Mouse (Mus musculus): ENCODE results near the gene Pde4d.
A peak's percentile ranks its signal among the peaks of the same experiment; 100 is the strongest.

The Pde4d gene

GRCm38 (mm10) chr13:109899442-109900428, 1450.0 kb downstream of the Pde4d start:
- DNase-seq (ENCODE audit: low spot score), result no peak

- DNase-seq (ENCODE audit: low spot score), result no peak
Measured at GRCm38 (mm10) chr13:109901811-109902210, 1452.1 kb downstream of the Pde4d start.

GRCm38 (mm10) chr13:109902460-109902854, 1452.7 kb downstream of the Pde4d start:
- DNase-seq (ENCODE audit: low spot score), result peak; percentile 25

DNA sequence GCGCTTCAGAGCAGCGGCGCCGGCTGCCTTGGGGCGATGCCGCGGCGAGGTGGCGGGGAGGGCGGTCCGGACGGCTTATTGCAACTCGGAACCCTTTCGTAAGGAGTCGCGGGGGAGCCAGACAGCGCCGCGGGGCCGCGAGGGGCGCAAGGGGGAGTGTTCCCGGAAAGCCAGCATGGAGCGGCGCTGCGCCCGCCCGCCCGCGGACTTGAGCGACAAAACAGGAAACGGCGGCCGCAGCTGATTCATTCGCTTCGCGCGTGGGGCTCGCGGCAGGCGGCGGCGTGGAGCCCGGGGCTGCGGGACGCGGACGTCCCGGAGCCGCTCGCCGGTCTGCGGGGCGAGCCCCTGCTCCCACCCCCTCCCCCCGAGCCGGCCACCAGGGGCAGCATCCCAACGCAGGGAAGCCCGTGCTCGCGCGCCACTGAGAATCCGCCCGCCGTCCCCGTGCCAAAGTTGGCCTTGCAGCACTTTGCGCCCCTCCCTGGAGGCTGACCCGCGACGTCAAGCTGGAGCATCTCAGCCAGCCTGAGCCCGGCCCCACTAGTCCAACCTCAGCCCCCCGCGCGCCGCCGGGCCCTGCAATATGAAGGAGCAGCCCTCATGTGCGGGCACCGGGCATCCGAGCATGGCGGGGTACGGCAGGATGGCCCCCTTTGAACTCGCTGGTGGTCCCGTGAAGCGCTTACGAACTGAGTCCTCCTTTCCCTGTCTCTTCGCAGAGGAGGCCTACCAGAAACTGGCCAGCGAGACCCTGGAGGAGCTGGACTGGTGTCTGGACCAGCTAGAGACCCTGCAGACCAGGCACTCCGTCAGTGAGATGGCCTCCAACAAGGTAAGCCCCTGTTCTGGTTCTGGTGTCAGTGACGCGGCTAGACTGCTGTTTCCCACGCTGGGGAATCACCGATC, 1453.4 kb downstream of the Pde4d start:
- peak; percentile 72 for DNase-seq (ENCODE audit: low spot score)

GRCm38 (mm10) chr13:109903764-109904510, 1454.2 kb downstream of the Pde4d start:
- no peak for DNase-seq (ENCODE audit: low spot score)

DNA sequence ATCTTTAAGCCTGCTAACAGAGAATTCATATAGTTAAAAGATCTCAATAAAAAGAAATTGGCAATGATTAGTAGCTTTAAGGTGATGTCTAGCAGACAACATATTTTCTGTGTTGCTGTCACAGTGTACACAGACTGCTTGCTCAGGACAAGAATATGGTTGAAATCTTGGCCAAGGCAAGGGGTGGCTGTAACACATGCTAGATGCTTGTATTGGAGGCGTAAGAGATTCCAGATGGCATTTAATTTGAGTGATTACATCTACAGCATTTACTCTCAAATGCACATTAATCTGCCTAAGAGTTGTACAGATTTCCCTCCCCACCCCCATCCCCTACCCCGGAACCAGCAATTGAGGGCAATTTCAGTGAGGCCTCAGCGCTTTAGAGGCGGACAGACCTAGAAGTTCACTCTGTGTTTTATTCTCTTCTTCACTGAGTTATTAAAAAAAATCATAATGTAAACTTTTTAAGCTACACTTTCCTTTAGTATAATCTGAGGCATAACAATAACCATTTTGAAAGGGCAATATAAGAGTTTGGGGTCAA, 1456.7 kb downstream of the Pde4d start:
- DNase-seq (ENCODE audit: low spot score), result no peak

- peak; percentile 72 for DNase-seq (ENCODE audit: low spot score)
Measured at GRCm38 (mm10) chr13:109907634-109908033, 1457.9 kb downstream of the Pde4d start.

- DNase-seq (ENCODE audit: low spot score), result no peak
Measured at GRCm38 (mm10) chr13:109908386-109908785, 1458.6 kb downstream of the Pde4d start.

GRCm38 (mm10) chr13:109909111-109909510, 1459.4 kb downstream of the Pde4d start:
- DNase-seq (ENCODE audit: low spot score), result no peak

DNA sequence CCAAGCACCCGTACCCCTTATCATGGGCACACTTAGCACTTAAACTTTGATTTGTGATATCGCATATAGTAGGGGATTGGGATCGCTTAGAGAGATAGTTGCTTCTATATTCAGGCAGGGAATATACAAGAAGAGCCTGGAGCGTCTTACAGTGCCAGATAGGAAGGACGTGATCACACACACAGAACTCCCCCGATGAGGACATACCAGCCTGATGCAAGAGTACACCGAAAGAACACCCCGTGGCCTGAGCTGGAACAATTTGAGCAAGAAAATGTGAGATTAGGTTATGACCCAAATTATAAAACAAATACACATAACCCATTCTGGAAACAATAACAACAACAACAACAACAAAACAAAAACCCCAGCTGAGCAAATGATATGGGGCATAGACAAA, 1461.2 kb downstream of the Pde4d start:
- no peak for DNase-seq (ENCODE audit: low spot score)

DNA sequence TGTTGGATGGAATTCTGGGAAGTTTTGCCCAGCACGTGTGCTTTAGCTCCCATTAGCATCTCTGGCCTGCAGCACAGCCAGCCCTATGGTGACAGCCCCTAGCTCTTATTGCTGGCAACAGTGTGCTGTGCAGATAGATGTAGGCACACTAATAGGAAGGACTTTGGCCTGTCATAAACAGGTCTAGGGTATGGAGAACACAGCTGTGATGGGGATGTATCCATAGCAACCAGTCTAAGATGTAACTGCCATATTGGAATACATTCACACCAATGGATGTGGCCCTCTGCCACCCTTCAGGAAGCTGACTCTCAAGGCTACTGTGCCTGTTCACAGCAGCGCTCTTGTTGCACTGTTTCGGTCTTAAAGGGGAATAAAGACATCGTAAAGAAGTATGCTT, 1462.9 kb downstream of the Pde4d start:
- no peak for DNase-seq (ENCODE audit: low spot score)

DNA sequence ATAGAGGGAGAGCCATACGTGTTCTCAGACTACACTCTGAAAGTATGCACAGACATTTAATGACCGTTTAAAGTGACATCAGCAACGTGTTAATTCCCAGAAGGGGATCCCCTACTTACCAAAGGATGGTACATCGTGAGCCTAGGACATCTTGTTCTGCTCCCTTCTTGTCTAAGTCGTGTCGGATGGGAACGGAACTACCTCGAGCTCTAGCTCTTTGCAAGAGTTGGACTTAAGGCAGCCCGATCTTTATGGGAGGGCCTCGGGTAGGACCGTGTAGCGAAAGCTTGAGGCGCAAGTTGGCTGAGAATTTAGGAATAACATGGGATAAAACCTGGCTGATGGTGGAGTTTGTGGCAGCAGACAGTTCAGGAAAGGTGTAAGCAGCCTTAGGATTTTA, 1464.5 kb downstream of the Pde4d start:
- DNase-seq (ENCODE audit: low spot score), result no peak

- peak; percentile 15 for DNase-seq (ENCODE audit: low spot score)
Measured at GRCm38 (mm10) chr13:109914846-109915245, 1465.1 kb downstream of the Pde4d start.

DNA sequence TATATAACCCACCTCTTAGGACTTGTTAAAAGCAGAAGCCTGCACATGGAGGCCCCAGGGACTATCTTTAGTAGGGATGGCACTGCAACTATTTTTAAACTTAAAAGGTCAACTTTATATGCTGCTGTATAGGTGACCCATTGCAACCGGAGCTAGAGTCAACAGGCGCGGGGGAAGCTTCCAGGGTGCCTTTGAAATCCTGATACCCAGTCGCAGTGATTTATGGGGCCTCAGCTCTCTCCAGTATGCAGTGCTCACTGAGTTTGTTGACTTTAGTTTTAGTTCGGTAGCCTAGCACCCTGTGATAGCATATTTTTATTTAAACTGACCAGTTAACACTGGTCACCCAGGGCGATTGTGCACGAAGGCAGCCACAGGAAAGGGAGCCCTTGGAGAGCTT, 1465.8 kb downstream of the Pde4d start:
- no peak for DNase-seq (ENCODE audit: low spot score)

DNA sequence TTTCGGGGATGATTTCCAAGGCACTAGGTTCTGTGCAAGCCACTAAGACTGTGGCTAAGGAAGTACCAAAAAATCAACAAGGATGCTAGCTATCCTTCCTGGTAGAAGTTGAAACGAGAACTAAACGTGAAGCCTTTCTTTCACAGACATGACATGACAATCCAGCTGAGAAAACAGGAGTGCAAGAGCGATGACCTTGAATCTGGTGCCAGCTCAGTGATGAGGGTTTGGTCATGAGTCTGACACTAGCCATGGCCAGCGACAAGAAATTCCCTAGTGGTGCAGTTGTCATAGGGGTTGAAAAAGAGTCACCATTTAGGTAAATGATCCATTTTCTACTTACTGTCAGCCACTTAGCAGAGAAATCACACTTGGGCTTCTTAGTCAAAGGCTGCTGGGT, 1466.2 kb downstream of the Pde4d start:
- DNase-seq (ENCODE audit: low spot score), result no peak

GRCm38 (mm10) chr13:109917551-109917950, 1467.8 kb downstream of the Pde4d start:
- DNase-seq (ENCODE audit: low spot score), result no peak

- DNase-seq (ENCODE audit: low spot score), result no peak
Measured at GRCm38 (mm10) chr13:109918631-109919030, 1468.9 kb downstream of the Pde4d start.

- DNase-seq (ENCODE audit: low spot score), result no peak
Measured at GRCm38 (mm10) chr13:109920256-109920655, 1470.5 kb downstream of the Pde4d start.

DNA sequence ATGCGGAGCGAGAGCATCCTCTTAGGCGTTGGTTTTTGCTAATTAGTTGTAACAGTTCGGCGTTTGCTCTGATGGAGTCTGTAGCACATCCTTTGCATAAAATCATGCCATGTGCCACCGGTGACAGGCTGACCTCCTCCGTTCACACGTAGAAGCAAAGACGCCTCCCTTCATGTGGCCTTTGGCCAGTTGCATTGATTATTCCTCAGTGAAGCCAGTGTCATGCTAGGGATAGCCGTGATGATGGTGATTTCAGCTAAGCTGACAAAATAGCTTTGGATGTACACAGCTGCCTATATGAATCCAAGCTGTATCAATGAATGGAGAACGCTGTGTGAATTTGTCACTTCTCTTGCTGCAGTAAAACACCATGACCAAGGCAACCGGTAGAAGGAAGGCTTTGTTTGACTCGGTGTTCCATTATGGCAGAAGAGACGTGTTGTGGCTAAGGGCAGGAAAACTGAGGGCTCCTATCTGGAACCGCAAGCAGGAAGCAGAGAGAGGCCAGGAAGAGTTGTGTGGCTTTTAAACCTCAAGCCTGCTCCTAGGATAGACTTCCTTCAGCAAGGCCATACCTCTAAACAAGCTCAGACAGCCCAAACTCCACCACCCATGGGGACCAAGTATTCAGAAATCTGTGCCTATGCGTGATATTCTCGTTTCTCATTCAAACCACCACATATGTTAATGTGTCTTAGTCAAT, 1471.7 kb downstream of the Pde4d start:
- DNase-seq (ENCODE audit: low spot score), result no peak

DNA sequence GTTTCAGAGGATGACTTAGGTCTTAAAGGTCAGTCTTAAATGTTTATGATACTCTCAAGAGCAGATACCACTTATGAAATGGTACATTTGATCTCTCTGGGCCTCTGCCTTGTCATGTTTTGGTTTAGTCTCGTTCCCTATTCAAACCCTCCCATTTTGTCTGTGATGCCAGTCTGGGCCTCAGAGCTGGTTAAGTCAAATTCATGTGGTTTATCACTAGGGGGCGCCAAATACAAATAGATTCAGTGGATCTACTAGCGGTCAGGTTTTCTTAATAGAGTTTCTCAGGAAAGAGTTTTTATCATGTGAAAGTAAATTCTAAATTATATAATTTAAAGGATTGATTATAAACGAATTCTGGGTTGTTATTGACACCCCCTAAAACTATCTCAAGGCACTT, 1472.5 kb downstream of the Pde4d start:
- DNase-seq (ENCODE audit: low spot score), result peak; percentile 48

- no peak for DNase-seq (ENCODE audit: low spot score)
Measured at GRCm38 (mm10) chr13:109922782-109923181, 1473.0 kb downstream of the Pde4d start.

Measured in urinary bladder, postnatal 14 days (tissue).